Mouse (Mus musculus) kidney, postnatal 0 days (tissue): ENCODE measurements around the gene Gm10799. TPM values are rescaled to one million over a fixed set of nuclear protein-coding genes. Genes with fewer than 3 reads are reported as not detected.
"Not testable (repeated sequence)": the region's sequence is repeated elsewhere in the genome, so short reads cannot be mapped to it uniquely, and the experiment has no call there.

Experiments used
- ATAC-seq: fragments of 200-750 bp; cut with Nextera tagmentation; replicated peaks from 2 replicates; pipeline ENCODE4 v1.8.0; 2017; ENCODE audit warnings: low read depth, moderate number of reproducible peaks, moderate TSS enrichment, moderate library complexity; ENCODE audit not compliant: low FRiP score
- DNase-seq: peaks from one replicate; pipeline ENCODE4 v3.0.0-alpha.2; 2016; ENCODE audit warnings: low spot score
- H3K27ac ChIP-seq: fragments of 300-500 bp; sonication (generic); 2 replicates; pipeline ENCODE4 v1.5.1; 2014; ENCODE audit warnings: mild to moderate bottlenecking
- H3K27me3 ChIP-seq: fragments of 300-500 bp; sonication (generic); 2 replicates; pipeline ENCODE4 v1.6.1; 2014; ENCODE audit warnings: low read length, mixed read lengths; ENCODE audit not compliant: insufficient read depth
- H3K36me3 ChIP-seq: fragments of 300-500 bp; sonication (generic); 2 replicates; pipeline ENCODE4 v1.6.1; 2014; ENCODE audit warnings: low read length, mixed read lengths; ENCODE audit not compliant: insufficient read depth
- H3K4me1 ChIP-seq: fragments of 300-500 bp; sonication (generic); replicated peaks from 2 replicates; pipeline ENCODE4 v1.6.1; 2014; ENCODE audit warnings: antibody characterized with exemption, low read length, mixed read lengths; ENCODE audit not compliant: insufficient read depth
- H3K4me2 ChIP-seq: fragments of 300-500 bp; sonication (generic); 2 replicates; pipeline ENCODE4 v1.6.1; 2014; ENCODE audit warnings: mild to moderate bottlenecking, low read length, moderate library complexity, mixed read lengths
- H3K4me3 ChIP-seq: fragments of 300-500 bp; sonication (generic); replicated peaks from 2 replicates; pipeline ENCODE4 v1.5.1; 2014; ENCODE audit warnings: low read depth, low read length
- H3K9ac ChIP-seq: fragments of 300-500 bp; sonication (generic); 2 replicates; pipeline ENCODE4 v1.6.1; 2014; ENCODE audit warnings: low read depth, low read length
- H3K9me3 ChIP-seq: fragments of 300-500 bp; sonication (generic); replicated peaks from 2 replicates; pipeline ENCODE4 v1.6.1; 2016; ENCODE audit warnings: low read length, inconsistent platforms, mixed read lengths
- CTCF ChIP-seq: IDR thresholded peaks from 2 replicates; pipeline ENCODE4 v1.5.1; 2016; ENCODE audit warnings: antibody characterized with exemption, low read depth, mild to moderate bottlenecking, moderate library complexity
- WGBS: fragments of 180-500 bp; shearing (Covaris S2); extraction: QIAGEN DNeasy Blood & Tissue Kit; methylation state at CpG from one replicate; pipeline ENCODE4 v1.1.7; 2014; 5-methylcytosine and 5-hydroxymethylcytosine counted together
- polyA plus RNA-seq: library from polyadenylated mRNA; unstranded; fragments of >200 nt; fragmentation: Nextera tagmentation; extraction: Ambion mirVana; gene quantifications from 2 replicates; pipeline ENCODE4 v1.2.1, GENCODE M21; 2015

The Gm10799 gene
- polyA plus RNA-seq, 1 experiment from 2014 or later: not detected

GRCm38 (mm10) chr2:104095741-104096213, 27.4 kb upstream of the Gm10799 start, which contains the start of gene Cd59a:
Cd59a (plus strand) TSS chr2:104095801.
- H3K9ac ChIP-seq: peak within 1 kb of the TSS; percentile 71
- WGBS: 4% methylated on average over 15 of the region's 15 CpGs

DNA sequence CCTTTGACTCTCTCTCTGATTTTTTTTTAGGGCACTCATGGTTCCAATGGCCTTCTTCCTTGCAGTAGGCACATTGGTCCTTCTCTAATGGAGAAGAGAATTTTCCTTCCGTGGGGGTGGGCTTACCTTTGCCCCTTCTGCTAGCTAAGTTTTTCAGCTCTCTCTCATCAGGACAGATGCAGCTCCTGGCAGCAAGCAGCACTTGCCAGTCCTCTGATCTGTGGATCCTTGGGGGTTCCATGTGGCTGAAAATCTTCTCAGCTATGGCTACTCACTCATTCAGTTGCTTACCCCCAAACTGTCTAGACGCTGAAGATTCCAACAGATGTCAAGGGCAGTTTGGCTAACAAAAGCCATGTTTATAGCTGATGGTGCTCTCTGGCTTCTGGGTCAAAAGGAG, 25.0 kb upstream of the Gm10799 start:
- ATAC-seq (no peak), DNase-seq (no peak)
- Histone ChIP-seq H3K27me3 (no peaks in the 10 kb centered on the region), H3K27ac (no peak overlapping the region), H3K36me3 (no peaks in the 10 kb centered on the region), H3K4me1 (no peaks in the 10 kb centered on the region), H3K9ac (no peak overlapping the region), H3K4me2 (no peak overlapping the region), H3K4me3 (no peak overlapping the region), H3K9me3 (no peaks in the 10 kb centered on the region)
- TF ChIP-seq CTCF: no peak
- 64% methylated on average over 2 of the region's 2 CpGs for WGBS

More at GRCm38 (mm10) chr2:104095741-104096213, 27.4 kb upstream of the Gm10799 start, which contains the start of gene Cd59a:
- ATAC-seq (peak; percentile 94), DNase-seq (peak; percentile 93)
- no peaks in the 10 kb centered on the region for H3K9me3 ChIP-seq
- no peaks in the 10 kb centered on the region for H3K36me3 ChIP-seq
- no peak for TF ChIP-seq CTCF
- H3K4me3 ChIP-seq: peak within 1 kb of the TSS; percentile 47
- H3K27me3 ChIP-seq: no peaks in the 10 kb centered on the region
- peak within 1 kb of the TSS; percentile 92 for H3K27ac ChIP-seq
- H3K4me1 ChIP-seq: no peaks in the 10 kb centered on the region
- H3K4me2 ChIP-seq: peak within 1 kb of the TSS; percentile 88

DNA sequence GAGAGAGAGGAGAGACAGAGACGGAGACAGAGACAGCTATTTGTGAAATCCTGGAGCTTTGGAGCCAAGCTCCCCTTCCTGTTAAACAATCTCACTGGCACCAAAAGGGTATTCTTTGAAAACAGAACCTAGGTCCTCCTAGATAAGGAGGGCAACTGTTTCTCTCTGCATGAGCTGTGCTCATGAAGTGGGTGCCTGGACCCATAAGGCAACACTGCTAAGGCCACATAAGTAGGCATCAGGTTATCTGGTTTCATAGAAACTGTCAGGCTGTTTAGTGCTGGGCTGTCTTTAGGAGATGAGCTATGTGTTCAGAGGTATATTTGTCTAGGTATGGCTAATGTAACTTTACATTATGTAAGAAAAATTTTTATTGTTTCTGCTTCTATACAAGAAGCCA, 19.2 kb upstream of the Gm10799 start:
- not testable (repeated sequence) for DNase-seq, H3K27me3 ChIP-seq, H3K9me3 ChIP-seq, H3K36me3 ChIP-seq, H3K9ac ChIP-seq, ATAC-seq, H3K4me1 ChIP-seq, H3K4me2 ChIP-seq, H3K27ac ChIP-seq, H3K4me3 ChIP-seq
- WGBS: 50% methylated on average over 1 of the region's 1 CpGs

GRCm38 (mm10) chr2:104084027-104084426, 15.7 kb upstream of the Gm10799 start:
- H3K4me1 ChIP-seq, H3K9me3 ChIP-seq, H3K27me3 ChIP-seq, H3K27ac ChIP-seq, DNase-seq, H3K9ac ChIP-seq, H3K36me3 ChIP-seq, H3K4me2 ChIP-seq, H3K4me3 ChIP-seq, ATAC-seq: not testable (repeated sequence)

DNA sequence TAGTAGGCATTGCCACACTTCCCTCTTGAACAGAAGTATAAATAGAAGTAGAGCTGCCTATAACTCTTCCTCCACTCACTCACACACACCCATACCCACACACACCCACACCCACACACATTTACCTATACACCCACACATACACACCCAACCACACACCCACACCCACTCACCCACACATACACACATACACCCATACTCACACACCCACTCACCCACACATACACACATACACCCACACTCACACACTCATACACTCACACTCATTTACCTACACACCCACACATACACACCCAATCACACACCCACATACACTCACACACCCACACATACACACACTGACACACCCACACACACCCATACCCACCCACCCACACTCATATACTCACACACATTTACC, 14.1 kb upstream of the Gm10799 start:
- H3K4me1 ChIP-seq: no peaks in the 10 kb centered on the region
- no peak overlapping the region for H3K27ac ChIP-seq
- H3K9me3 ChIP-seq: no peaks in the 10 kb centered on the region
- no peaks in the 10 kb centered on the region for H3K27me3 ChIP-seq
- no peak overlapping the region for H3K4me3 ChIP-seq
- H3K4me2 ChIP-seq: no peak overlapping the region
- H3K36me3 ChIP-seq: no peaks in the 10 kb centered on the region
- H3K9ac ChIP-seq: no peak overlapping the region
- ATAC-seq: no peak; the same call in 1 of the 2 replicates
- DNase-seq: no peak
- TF ChIP-seq CTCF: no peak

- H3K4me3 ChIP-seq, DNase-seq, ATAC-seq, H3K4me2 ChIP-seq, H3K27ac ChIP-seq, H3K27me3 ChIP-seq, H3K36me3 ChIP-seq, H3K9ac ChIP-seq, H3K9me3 ChIP-seq, H3K4me1 ChIP-seq: not testable (repeated sequence)
- no CpG with 5 or more reads among the region's 1 CpGs for WGBS
These were observed 13.2 kb upstream of the Gm10799 start for GRCm38 (mm10) chr2:104081436-104082050.

- H3K36me3 ChIP-seq, H3K4me2 ChIP-seq, H3K9ac ChIP-seq, H3K9me3 ChIP-seq, H3K27me3 ChIP-seq, DNase-seq, H3K4me1 ChIP-seq, ATAC-seq, H3K27ac ChIP-seq, H3K4me3 ChIP-seq: not testable (repeated sequence)
- WGBS: 71% methylated on average over 5 of the region's 5 CpGs
These were observed 9.9 kb upstream of the Gm10799 start for GRCm38 (mm10) chr2:104078285-104078684.
